Mouse (Mus musculus) mouse embryonic stem cell (cell line): Measurements from ENCODE around the gene Aff1.

ENCODE experiments used
- in situ Hi-C, 2 experiments: fragments of 300-500 bp; cut with MboI; formaldehyde crosslinking; loops; 1 replicate in 1 of 2; 3 replicates in 1 of 2; pipeline ENCODE4 v1.14.3; 2019 to 2020; ENCODE audit warnings: low sequenced_read_pairs in 2 of 2, low pct_unique_long_range_greater_than_20kb in 1 of 2, mixed read lengths in 1 of 2; ENCODE audit not compliant: unreplicated experiment in 1 of 2

Aff1 gene

GRCm38 (mm10) chr5:103807637-103808312, 115.6 kb downstream of the Aff1 start:
- in situ Hi-C loops: loop anchor here in 1 of 2 experiments (25.0 kb wide), 1 partner anchor 120 kb away; the partner anchor contains the start of gene Aff1

GRCm38 (mm10) chr5:103809674-103810330, 117.6 kb downstream of the Aff1 start:
- in situ Hi-C loops: loop anchor here in 1 of 2 experiments (25.0 kb wide), 1 partner anchor 123 kb away; the partner anchor contains the start of gene Aff1

- in situ Hi-C loops: loop anchor here in 1 of 2 experiments (25.0 kb wide), 1 partner anchor 126 kb away; the partner anchor contains the start of gene Aff1
These were observed 121.1 kb downstream of the Aff1 start for GRCm38 (mm10) chr5:103813291-103813690.

GRCm38 (mm10) chr5:103813997-103814542, 121.9 kb downstream of the Aff1 start:
- in situ Hi-C loops: loop anchor here in 1 of 2 experiments (25.0 kb wide), 1 partner anchor 127 kb away; the partner anchor contains the start of gene Aff1

- in situ Hi-C loops: loop anchor here in 1 of 2 experiments (25.0 kb wide), 1 partner anchor 127 kb away; the partner anchor contains the start of gene Aff1
These were observed 122.5 kb downstream of the Aff1 start for GRCm38 (mm10) chr5:103814551-103815248.

GRCm38 (mm10) chr5:103815249-103815617, 123.1 kb downstream of the Aff1 start:
- in situ Hi-C loops: loop anchor here in 1 of 2 experiments (25.0 kb wide), 1 partner anchor 128 kb away; the partner anchor contains the start of gene Aff1

- in situ Hi-C loops: loop anchor here in 1 of 2 experiments (25.0 kb wide), 1 partner anchor 129 kb away; the partner anchor contains the start of gene Aff1
These were observed 124.5 kb downstream of the Aff1 start for GRCm38 (mm10) chr5:103816718-103817117.

GRCm38 (mm10) chr5:103817754-103818153, 125.6 kb downstream of the Aff1 start:
- in situ Hi-C loops: loop anchor here in 1 of 2 experiments (25.0 kb wide), 1 partner anchor 130 kb away; the partner anchor contains the start of gene Aff1

GRCm38 (mm10) chr5:103818602-103819001, 126.4 kb downstream of the Aff1 start:
- in situ Hi-C loops: loop anchor here in 1 of 2 experiments (25.0 kb wide), 1 partner anchor 131 kb away; the partner anchor contains the start of gene Aff1

- in situ Hi-C loops: loop anchor here in 1 of 2 experiments (25.0 kb wide), 1 partner anchor 132 kb away; the partner anchor contains the start of gene Aff1
These were observed 127.5 kb downstream of the Aff1 start for GRCm38 (mm10) chr5:103819674-103820073.

- in situ Hi-C loops: loop anchor here in 1 of 2 experiments (25.0 kb wide), 1 partner anchor 134 kb away; the partner anchor contains the start of gene Aff1
These were observed 128.9 kb downstream of the Aff1 start for GRCm38 (mm10) chr5:103821062-103821461.

GRCm38 (mm10) chr5:103821500-103822298, 129.5 kb downstream of the Aff1 start:
- in situ Hi-C loops: loop anchor here in 1 of 2 experiments (25.0 kb wide), 1 partner anchor 134 kb away; the partner anchor contains the start of gene Aff1

- in situ Hi-C loops: loop anchor here in 1 of 2 experiments (25.0 kb wide), 1 partner anchor 136 kb away; the partner anchor contains the start of gene Aff1
These were observed 130.8 kb downstream of the Aff1 start for GRCm38 (mm10) chr5:103822949-103823348.

GRCm38 (mm10) chr5:103828304-103828703, 136.1 kb downstream of the Aff1 start:
- in situ Hi-C loops: no loop called here

GRCm38 (mm10) chr5:103828729-103829128, 136.6 kb downstream of the Aff1 start:
- in situ Hi-C loops: no loop called here

- in situ Hi-C loops: no loop called here
These were observed 137.0 kb downstream of the Aff1 start for GRCm38 (mm10) chr5:103829158-103829557.

GRCm38 (mm10) chr5:103830886-103831285, 138.7 kb downstream of the Aff1 start:
- in situ Hi-C loops: loop anchor here in 1 of 2 experiments (10.0 kb wide), 1 partner anchor 156 kb away; no protein-coding TSS in a partner anchor
